Mouse (Mus musculus) forebrain, embryonic 16.5 days (tissue): ENCODE measurements around the gene Dok3. TPM values are rescaled to one million over a fixed set of nuclear protein-coding genes. Genes with fewer than 3 reads are reported as not detected.
A peak's percentile ranks its signal among the peaks of the same experiment; 100 is the strongest.
"Not testable (repeated sequence)": the region's sequence is repeated elsewhere in the genome, so short reads cannot be mapped to it uniquely, and the experiment has no call there.

Experiments
- ATAC-seq: fragments of 200-750 bp; cut with Nextera tagmentation; 2 replicates; pipeline ENCODE4 v1.8.0; 2017; ENCODE audit warnings: mild to moderate bottlenecking, moderate library complexity
- H3K27ac ChIP-seq: fragments of 300-500 bp; sonication (generic); 2 replicates; pipeline ENCODE4 v1.5.1; 2014; ENCODE audit warnings: low read length, control low read depth
- H3K27me3 ChIP-seq: fragments of 300-500 bp; sonication (generic); replicated peaks from 2 replicates; pipeline ENCODE4 v1.6.1; 2014; ENCODE audit warnings: low read length; ENCODE audit not compliant: control insufficient read depth, insufficient read depth
- H3K36me3 ChIP-seq: fragments of 300-500 bp; sonication (generic); 2 replicates; pipeline ENCODE4 v1.6.1; 2014; ENCODE audit not compliant: control insufficient read depth, insufficient read depth
- H3K4me1 ChIP-seq: fragments of 300-500 bp; sonication (generic); replicated peaks from 2 replicates; pipeline ENCODE4 v1.6.1; 2014; ENCODE audit warnings: low read length; ENCODE audit not compliant: control insufficient read depth, insufficient read depth
- H3K4me2 ChIP-seq: fragments of 300-500 bp; sonication (generic); 2 replicates; pipeline ENCODE4 v1.6.1; 2014; ENCODE audit warnings: mild to moderate bottlenecking, low read length, control low read depth
- H3K4me3 ChIP-seq: fragments of 300-500 bp; sonication (generic); replicated peaks from 2 replicates; pipeline ENCODE4 v1.5.1; 2014; ENCODE audit warnings: mild to moderate bottlenecking, low read length, control low read depth
- H3K9ac ChIP-seq: fragments of 300-500 bp; sonication (generic); replicated peaks from 2 replicates; pipeline ENCODE4 v1.6.1; 2014; ENCODE audit warnings: low read depth, low read length, control low read depth
- H3K9me3 ChIP-seq: fragments of 300-500 bp; sonication (generic); 2 replicates; pipeline ENCODE4 v1.6.1; 2016; ENCODE audit warnings: low read length; ENCODE audit not compliant: control insufficient read depth
- WGBS: fragments of 180-500 bp; shearing (Covaris S2); extraction: QIAGEN DNeasy Blood & Tissue Kit; methylation state at CpG from one replicate; pipeline ENCODE4 v1.1.7; 2014; 5-methylcytosine and 5-hydroxymethylcytosine counted together
- polyA plus RNA-seq: library from polyadenylated mRNA; unstranded; fragments of >200 nt; fragmentation: Nextera tagmentation; extraction: Ambion mirVana; gene quantifications from 2 replicates; pipeline ENCODE4 v1.2.1, GENCODE M21; 2015

Dok3 gene
- polyA plus RNA-seq, 1 experiment from 2014 or later, result 4.6 TPM

DNA sequence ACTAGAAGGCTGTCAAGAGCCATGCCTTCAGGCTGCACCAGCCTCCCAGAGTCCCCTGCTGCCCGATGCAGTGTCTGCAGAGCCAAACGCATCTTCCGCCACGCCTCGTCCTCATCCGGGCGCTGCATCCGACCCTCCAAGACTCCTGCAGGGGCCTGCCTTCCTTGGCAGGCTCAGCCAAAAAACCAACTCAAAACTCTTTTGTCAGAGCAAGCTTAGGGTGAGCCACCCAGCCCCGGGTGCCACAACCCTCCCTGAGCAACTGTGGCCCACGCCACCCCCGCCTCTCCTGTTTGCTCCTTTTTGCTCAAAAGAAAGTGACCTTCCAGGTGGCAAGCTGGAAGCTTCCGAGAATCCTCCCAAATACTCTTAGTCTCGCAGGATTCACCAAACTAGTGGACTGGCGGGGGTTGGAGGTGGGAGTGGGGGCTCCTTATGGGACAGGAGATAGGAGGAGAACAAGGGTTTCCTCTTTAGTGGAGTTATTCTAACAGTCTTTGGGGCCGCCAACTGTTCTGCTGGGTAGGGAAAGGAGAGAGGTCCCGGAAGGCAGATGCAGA, 40.7 kb upstream of the Dok3 start:
- no peaks in the 10 kb centered on the region for H3K9me3 ChIP-seq
- H3K9ac ChIP-seq, result peak overlapping the region; percentile 99
- H3K4me2 ChIP-seq, result peak overlapping the region; percentile 93
- under 1% methylated on average over 16 of the region's 16 CpGs for whole genome bisulfite sequencing
- peak overlapping the region; percentile 24 for H3K27ac ChIP-seq
- H3K4me3 ChIP-seq, result peak overlapping the region; percentile 94
- no peaks in the 10 kb centered on the region for H3K27me3 ChIP-seq
- peak; percentile 21; the same call in 1 of the 2 replicates for ATAC-seq
- peaks cover 32% of the 10 kb centered on the region for H3K4me1 ChIP-seq
- H3K36me3 ChIP-seq, result no peaks in the 10 kb centered on the region

DNA sequence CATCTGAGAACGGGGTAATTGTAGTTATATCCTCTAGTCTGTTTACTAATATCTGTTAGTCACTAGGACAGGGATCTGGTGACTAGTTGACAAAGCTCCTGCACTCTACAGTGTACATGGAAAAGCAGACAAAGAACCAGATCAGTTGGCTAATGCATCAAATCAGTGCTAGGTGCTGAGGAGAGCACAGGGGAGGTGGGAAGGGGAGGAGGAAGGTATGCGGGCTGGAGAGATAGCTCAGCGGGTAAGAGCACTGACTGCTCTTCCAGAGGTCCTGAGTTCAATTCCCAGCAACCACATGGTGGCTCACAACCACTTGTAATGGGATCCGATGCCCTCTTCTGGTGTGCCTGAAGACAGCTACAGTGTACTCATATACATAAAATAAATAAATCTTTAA, 39.4 kb upstream of the Dok3 start:
- 83% methylated on average over 4 of the region's 4 CpGs for WGBS
- H3K9me3 ChIP-seq, H3K4me3 ChIP-seq, H3K4me2 ChIP-seq, H3K9ac ChIP-seq, ATAC-seq, H3K36me3 ChIP-seq, H3K27me3 ChIP-seq, H3K27ac ChIP-seq: not testable (repeated sequence)
- peaks cover 32% of the 10 kb centered on the region for H3K4me1 ChIP-seq

DNA sequence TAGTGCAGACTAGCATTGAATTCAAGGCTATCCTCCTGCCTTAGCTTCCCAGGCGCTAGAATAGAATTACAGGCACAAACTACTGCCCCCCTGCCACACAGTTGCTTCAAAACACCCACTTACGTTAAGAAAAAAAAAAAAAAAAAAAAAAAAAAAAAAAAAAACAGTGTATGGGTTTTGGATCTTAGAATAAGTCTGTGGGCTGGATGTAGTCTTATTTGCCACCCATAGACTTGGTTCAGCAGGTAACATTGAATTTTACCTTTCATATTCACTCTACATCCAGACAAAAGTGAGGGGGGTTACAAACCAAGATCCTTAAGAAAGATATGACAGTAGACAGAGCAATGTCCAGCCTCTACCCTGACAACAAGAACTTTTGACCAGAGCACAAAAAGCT, 38.9 kb upstream of the Dok3 start:
- H3K27ac ChIP-seq, result no peak overlapping the region
- H3K4me2 ChIP-seq, result no peak overlapping the region
- peaks cover 32% of the 10 kb centered on the region for H3K4me1 ChIP-seq
- H3K27me3 ChIP-seq, result no peaks in the 10 kb centered on the region
- H3K36me3 ChIP-seq, result no peaks in the 10 kb centered on the region
- WGBS, result 91% methylated on average over 2 of the region's 2 CpGs
- no peak overlapping the region for H3K4me3 ChIP-seq
- ATAC-seq, result no peak
- H3K9me3 ChIP-seq, result no peaks in the 10 kb centered on the region
- no peak overlapping the region for H3K9ac ChIP-seq

DNA sequence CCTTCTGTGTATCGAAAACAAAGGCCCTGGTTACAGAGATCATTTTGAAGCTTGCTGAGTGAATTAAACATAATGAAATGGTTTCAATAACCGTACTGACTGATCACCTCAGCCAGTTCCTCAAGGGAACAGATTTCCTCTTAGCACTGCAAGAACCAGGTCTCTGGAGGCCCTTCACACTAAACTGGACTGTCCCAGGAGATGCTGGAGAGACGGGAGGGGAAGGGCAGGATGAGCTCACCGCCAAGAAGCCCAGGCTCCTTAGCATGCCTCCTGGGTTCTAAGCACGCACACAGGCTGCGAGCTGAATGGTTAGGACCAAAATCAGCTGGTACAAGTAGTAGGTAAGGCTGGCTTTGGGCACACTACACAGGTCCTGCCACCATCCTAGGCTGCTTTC, 37.9 kb upstream of the Dok3 start:
- no peak overlapping the region for H3K4me3 ChIP-seq
- H3K9me3 ChIP-seq, result no peaks in the 10 kb centered on the region
- no peak overlapping the region for H3K4me2 ChIP-seq
- H3K27ac ChIP-seq, result no peak overlapping the region
- no peaks in the 10 kb centered on the region for H3K27me3 ChIP-seq
- no peaks in the 10 kb centered on the region for H3K36me3 ChIP-seq
- H3K4me1 ChIP-seq, result peaks cover 29% of the 10 kb centered on the region
- ATAC-seq, result no peak
- H3K9ac ChIP-seq, result 0 out of 2 replicates have a peak overlapping the region, but pooled peaks have one; percentile 12
- 87% methylated on average over 6 of the region's 6 CpGs for WGBS

- H3K36me3 ChIP-seq, result no peaks in the 10 kb centered on the region
- no peak overlapping the region for H3K27ac ChIP-seq
- no peak overlapping the region for H3K9ac ChIP-seq
- ATAC-seq, result no peak
- H3K4me1 ChIP-seq, result 0 out of 2 replicates have a peak, but pooled peaks cover 12% of the 10 kb centered on the region
- no peak overlapping the region for H3K4me2 ChIP-seq
- H3K4me3 ChIP-seq, result no peak overlapping the region
- 85% methylated on average over 7 of the region's 7 CpGs for WGBS
- no peaks in the 10 kb centered on the region for H3K27me3 ChIP-seq
- H3K9me3 ChIP-seq, result no peaks in the 10 kb centered on the region
Observed at GRCm38 (mm10) chr13:55563266-55563879, 34.3 kb upstream of the Dok3 start.

- H3K9ac ChIP-seq, result no peak overlapping the region
- no peak overlapping the region for H3K27ac ChIP-seq
- no peak for ATAC-seq
- no peak overlapping the region for H3K4me3 ChIP-seq
- no peaks in the 10 kb centered on the region for H3K27me3 ChIP-seq
- peaks cover 16% of the 10 kb centered on the region for H3K36me3 ChIP-seq
- H3K4me2 ChIP-seq, result no peak overlapping the region
- no peaks in the 10 kb centered on the region for H3K4me1 ChIP-seq
- WGBS, result 72% methylated on average over 6 of the region's 6 CpGs
- no peaks in the 10 kb centered on the region for H3K9me3 ChIP-seq
Observed at GRCm38 (mm10) chr13:55557499-55557898, 28.4 kb upstream of the Dok3 start.

- H3K4me2 ChIP-seq, result no peak overlapping the region
- no peaks in the 10 kb centered on the region for H3K4me1 ChIP-seq
- no peaks in the 10 kb centered on the region for H3K27me3 ChIP-seq
- no peak overlapping the region for H3K27ac ChIP-seq
- peaks cover 16% of the 10 kb centered on the region for H3K36me3 ChIP-seq
- no peak for ATAC-seq
- 87% methylated on average over 9 of the region's 9 CpGs for WGBS
- no peaks in the 10 kb centered on the region for H3K9me3 ChIP-seq
- H3K4me3 ChIP-seq, result no peak overlapping the region
- no peak overlapping the region for H3K9ac ChIP-seq
Observed at GRCm38 (mm10) chr13:55555921-55556320, 26.8 kb upstream of the Dok3 start.

- 89% methylated on average over 15 of the region's 15 CpGs for WGBS
- Histone ChIP-seq H3K9me3 (no peaks in the 10 kb centered on the region), H3K27ac (no peak overlapping the region), H3K4me3 (no peak overlapping the region), H3K4me1 (no peaks in the 10 kb centered on the region), H3K36me3 (peaks cover 19% of the 10 kb centered on the region), H3K4me2 (no peak overlapping the region), H3K9ac (no peak overlapping the region), H3K27me3 (no peaks in the 10 kb centered on the region)
- ATAC-seq, result no peak
Observed at GRCm38 (mm10) chr13:55549061-55549460, 20.0 kb upstream of the Dok3 start.

GRCm38 (mm10) chr13:55548426-55548825, 19.3 kb upstream of the Dok3 start:
- Histone ChIP-seq H3K27ac (no peak overlapping the region), H3K4me3 (no peak overlapping the region), H3K9ac (no peak overlapping the region), H3K9me3 (no peaks in the 10 kb centered on the region), H3K4me1 (no peaks in the 10 kb centered on the region), H3K36me3 (peaks cover 19% of the 10 kb centered on the region), H3K27me3 (no peaks in the 10 kb centered on the region), H3K4me2 (no peak overlapping the region)
- no peak for ATAC-seq
- 93% methylated on average over 5 of the region's 5 CpGs for WGBS
